Mouse (Mus musculus) liver, embryonic 12.5 days (tissue): Measurements from ENCODE around the gene Fbxl13. TPM values are rescaled to one million over a fixed set of nuclear protein-coding genes. Genes with fewer than 3 reads are reported as not detected.
"Not testable (repeated sequence)": the region's sequence is repeated elsewhere in the genome, so short reads cannot be mapped to it uniquely, and the experiment has no call there.

ENCODE experiments used
- ATAC-seq: fragments of 200-750 bp; cut with Nextera tagmentation; 2 replicates; pipeline ENCODE4 v1.8.0; 2017; ENCODE audit warnings: moderate number of reproducible peaks, mild to moderate bottlenecking, moderate library complexity
- H3K27ac ChIP-seq: fragments of 300-500 bp; sonication (generic); 2 replicates; pipeline ENCODE4 v1.5.1; 2016; ENCODE audit warnings: mild to moderate bottlenecking
- H3K27me3 ChIP-seq: fragments of 300-500 bp; sonication (generic); replicated peaks from 2 replicates; pipeline ENCODE4 v1.6.1; 2016; ENCODE audit warnings: mild to moderate bottlenecking, moderate library complexity
- H3K36me3 ChIP-seq: fragments of 300-500 bp; sonication (generic); 2 replicates; pipeline ENCODE4 v1.6.1; 2016; ENCODE audit warnings: mild to moderate bottlenecking, moderate library complexity
- H3K4me1 ChIP-seq: fragments of 300-500 bp; sonication (generic); 2 replicates; pipeline ENCODE4 v1.6.1; 2016
- H3K4me2 ChIP-seq: fragments of 300-500 bp; sonication (generic); 2 replicates; pipeline ENCODE4 v1.6.1; 2016; ENCODE audit warnings: mild to moderate bottlenecking, moderate library complexity
- H3K4me3 ChIP-seq: fragments of 300-500 bp; sonication (generic); 2 replicates; pipeline ENCODE4 v1.5.1; 2016; ENCODE audit warnings: mild to moderate bottlenecking, moderate library complexity
- H3K9ac ChIP-seq: fragments of 300-500 bp; sonication (generic); 2 replicates; pipeline ENCODE4 v1.6.1; 2016; ENCODE audit warnings: mild to moderate bottlenecking, moderate library complexity
- H3K9me3 ChIP-seq: fragments of 300-500 bp; sonication (generic); replicated peaks from 2 replicates; pipeline ENCODE4 v1.6.1; 2016; ENCODE audit warnings: mild to moderate bottlenecking, moderate library complexity
- WGBS: fragments of 180-500 bp; shearing (Covaris S2); methylation state at CpG from one replicate; pipeline ENCODE4 v1.1.7; 2016; ENCODE audit not compliant: insufficient replicate concordance; 5-methylcytosine and 5-hydroxymethylcytosine counted together
- polyA plus RNA-seq: library from polyadenylated mRNA; unstranded; fragments of >200 nt; fragmentation: Nextera tagmentation; extraction: Ambion mirVana; gene quantifications from 2 replicates; pipeline ENCODE4 v1.2.1, GENCODE M21; 2016

Gene Fbxl13
- polyA plus RNA-seq, 1 experiment from 2014 or later, result 0.23 TPM

- H3K9me3 ChIP-seq, result no peaks in the 10 kb centered on the region
- H3K4me1 ChIP-seq, result peaks cover 14% of the 10 kb centered on the region
- no peak overlapping the region for H3K4me2 ChIP-seq
- no peak overlapping the region for H3K4me3 ChIP-seq
- peaks cover 61% of the 10 kb centered on the region for H3K36me3 ChIP-seq
- H3K27ac ChIP-seq, result no peak overlapping the region
- H3K27me3 ChIP-seq, result no peaks in the 10 kb centered on the region
- no peak overlapping the region for H3K9ac ChIP-seq
- ATAC-seq, result no peak
- WGBS, result 70% methylated on average over 2 of the region's 2 CpGs
Measured at GRCm38 (mm10) chr5:21650736-21651135, 5.3 kb upstream of the Fbxl13 start.

- H3K9me3 ChIP-seq, result no peaks in the 10 kb centered on the region
- peaks cover 28% of the 10 kb centered on the region for H3K27me3 ChIP-seq
- H3K4me1 ChIP-seq, result peaks cover 20% of the 10 kb centered on the region
- peak overlapping the region; percentile 79 for H3K4me3 ChIP-seq
- H3K36me3 ChIP-seq, result peaks cover 32% of the 10 kb centered on the region
- H3K9ac ChIP-seq, result peak overlapping the region; percentile 83
- under 1% methylated on average over 25 of the region's 25 CpGs for WGBS
- ATAC-seq, result no peak; the same call in 1 of the 2 replicates
- peak overlapping the region; percentile 86 for H3K27ac ChIP-seq
- H3K4me2 ChIP-seq, result peak overlapping the region; percentile 81
Measured at GRCm38 (mm10) chr5:21646133-21646491, 678 bp upstream of the Fbxl13 start.

GRCm38 (mm10) chr5:21644891-21645438 lies 469 bp downstream of the Fbxl13 start:
- H3K9me3 ChIP-seq, result no peaks in the 10 kb centered on the region
- no peak for ATAC-seq

GRCm38 (mm10) chr5:21643606-21644005 lies 1.8 kb downstream of the Fbxl13 start:
- H3K9me3 ChIP-seq, result no peaks in the 10 kb centered on the region
- no peak overlapping the region for H3K4me2 ChIP-seq
- H3K27ac ChIP-seq, result no peak overlapping the region
- no peak overlapping the region for H3K9ac ChIP-seq
- peaks cover 35% of the 10 kb centered on the region for H3K27me3 ChIP-seq
- WGBS, result 12% methylated on average over 1 of the region's 1 CpGs
- ATAC-seq, result no peak
- no peak overlapping the region for H3K4me3 ChIP-seq
- H3K36me3 ChIP-seq, result peaks cover 8% of the 10 kb centered on the region
- peaks cover 20% of the 10 kb centered on the region for H3K4me1 ChIP-seq

More at GRCm38 (mm10) chr5:21644891-21645438, 469 bp downstream of the Fbxl13 start:
- Histone ChIP-seq H3K36me3 (peaks cover 22% of the 10 kb centered on the region), H3K4me3 (peak overlapping the region; percentile 79), H3K4me2 (peak overlapping the region; percentile 81), H3K4me1 (peaks cover 20% of the 10 kb centered on the region), H3K27ac (no peak overlapping the region), H3K9ac (no peak overlapping the region), H3K27me3 (peaks cover 31% of the 10 kb centered on the region)
- WGBS, result 13% methylated on average over 14 of the region's 14 CpGs

GRCm38 (mm10) chr5:21640961-21641360 lies 4.5 kb downstream of the Fbxl13 start:
- WGBS, result 9% methylated on average over 1 of the region's 1 CpGs
- ATAC-seq, result no peak
- no peak overlapping the region for H3K27ac ChIP-seq
- no peak overlapping the region for H3K4me3 ChIP-seq
- no peaks in the 10 kb centered on the region for H3K36me3 ChIP-seq
- H3K4me2 ChIP-seq, result no peak overlapping the region
- H3K9ac ChIP-seq, result no peak overlapping the region
- no peaks in the 10 kb centered on the region for H3K9me3 ChIP-seq
- peaks cover 45% of the 10 kb centered on the region for H3K27me3 ChIP-seq
- H3K4me1 ChIP-seq, result peaks cover 7% of the 10 kb centered on the region

- Histone ChIP-seq H3K4me1 (no peaks in the 10 kb centered on the region), H3K9me3 (no peaks in the 10 kb centered on the region), H3K4me3 (no peak overlapping the region), H3K9ac (no peak overlapping the region), H3K4me2 (no peak overlapping the region), H3K27ac (no peak overlapping the region), H3K27me3 (no peaks in the 10 kb centered on the region), H3K36me3 (no peaks in the 10 kb centered on the region)
- ATAC-seq, result no peak
Measured at GRCm38 (mm10) chr5:21625916-21626315, 19.5 kb downstream of the Fbxl13 start.

- Histone ChIP-seq H3K4me2 (no peak overlapping the region), H3K9ac (no peak overlapping the region), H3K4me1 (peaks cover 10% of the 10 kb centered on the region; the same call in 1 of the 2 replicates), H3K36me3 (no peaks in the 10 kb centered on the region), H3K27me3 (no peaks in the 10 kb centered on the region), H3K9me3 (no peaks in the 10 kb centered on the region), H3K27ac (no peak overlapping the region), H3K4me3 (no peak overlapping the region)
- 20% methylated on average over 3 of the region's 3 CpGs for WGBS
- ATAC-seq, result peak; percentile 74
Measured at GRCm38 (mm10) chr5:21616450-21617009, 28.9 kb downstream of the Fbxl13 start.

- not testable (repeated sequence) for ATAC-seq
Measured at GRCm38 (mm10) chr5:21614299-21614698, 31.1 kb downstream of the Fbxl13 start.

GRCm38 (mm10) chr5:21610996-21611395 lies 34.4 kb downstream of the Fbxl13 start:
- Histone ChIP-seq H3K27me3 (no peaks in the 10 kb centered on the region), H3K4me3 (no peak overlapping the region), H3K27ac (no peak overlapping the region), H3K4me1 (no peaks in the 10 kb centered on the region; the same call in 1 of the 2 replicates), H3K9me3 (no peaks in the 10 kb centered on the region), H3K36me3 (no peaks in the 10 kb centered on the region), H3K4me2 (no peak overlapping the region), H3K9ac (no peak overlapping the region)
- WGBS, result 31% methylated on average over 3 of the region's 3 CpGs
- ATAC-seq, result no peak

More at GRCm38 (mm10) chr5:21614299-21614698, 31.1 kb downstream of the Fbxl13 start:
- H3K27ac ChIP-seq, H3K9ac ChIP-seq, H3K4me3 ChIP-seq, H3K27me3 ChIP-seq, H3K4me2 ChIP-seq, H3K4me1 ChIP-seq, H3K36me3 ChIP-seq, H3K9me3 ChIP-seq: not testable (repeated sequence)
- 90% methylated on average over 11 of the region's 11 CpGs for WGBS

GRCm38 (mm10) chr5:21608311-21609304 lies 36.8 kb downstream of the Fbxl13 start:
- Histone ChIP-seq H3K27ac (no peak overlapping the region), H3K36me3 (no peaks in the 10 kb centered on the region), H3K27me3 (no peaks in the 10 kb centered on the region), H3K4me1 (no peaks in the 10 kb centered on the region), H3K9ac (no peak overlapping the region), H3K4me2 (no peak overlapping the region), H3K4me3 (no peak overlapping the region), H3K9me3 (no peaks in the 10 kb centered on the region)
- ATAC-seq, result no peak
- WGBS, result 68% methylated on average over 12 of the region's 12 CpGs

GRCm38 (mm10) chr5:21605936-21606335 lies 39.5 kb downstream of the Fbxl13 start:
- no peaks in the 10 kb centered on the region for H3K36me3 ChIP-seq
- H3K9ac ChIP-seq, result no peak overlapping the region
- no peak overlapping the region for H3K27ac ChIP-seq
- no peak overlapping the region for H3K4me3 ChIP-seq
- no peak for ATAC-seq
- no peaks in the 10 kb centered on the region for H3K4me1 ChIP-seq
- 59% methylated on average over 6 of the region's 6 CpGs for WGBS
- H3K4me2 ChIP-seq, result no peak overlapping the region
- H3K27me3 ChIP-seq, result no peaks in the 10 kb centered on the region
- H3K9me3 ChIP-seq, result no peaks in the 10 kb centered on the region

- no peaks in the 10 kb centered on the region for H3K27me3 ChIP-seq
- no peaks in the 10 kb centered on the region for H3K9me3 ChIP-seq
- no peak overlapping the region for H3K4me3 ChIP-seq
- 73% methylated on average over 4 of the region's 4 CpGs for WGBS
- H3K4me2 ChIP-seq, result no peak overlapping the region
- no peak for ATAC-seq
- no peak overlapping the region for H3K9ac ChIP-seq
- no peak overlapping the region for H3K27ac ChIP-seq
- no peaks in the 10 kb centered on the region for H3K36me3 ChIP-seq
- no peaks in the 10 kb centered on the region for H3K4me1 ChIP-seq
Measured at GRCm38 (mm10) chr5:21599961-21600360, 45.5 kb downstream of the Fbxl13 start.
